Mouse (Mus musculus) lung, postnatal 0 days (tissue): Measurements from ENCODE around the gene Slc43a3.

ENCODE experiments used
- CTCF ChIP-seq: IDR thresholded peaks from 2 replicates; pipeline ENCODE4 v1.5.1; 2016; ENCODE audit warnings: antibody characterized with exemption, mild to moderate bottlenecking
- EP300 ChIP-seq: IDR thresholded peaks from 2 replicates; pipeline ENCODE4 v1.6.1; 2016; ENCODE audit warnings: antibody characterized with exemption, mild to moderate bottlenecking, control low read depth

GRCm38 (mm10) chr2:84937491-84938150, 1.2 kb downstream of the Slc43a3 start:
- TF ChIP-seq CTCF (no peak), EP300 (no peak; the same call in 1 of the 2 replicates)
